Mouse (Mus musculus): ENCODE measurements at regions not wholly inside any gene's neighbourhood (a gene's known extent, or its start where the extent isn't known, plus 50 kb on each side); places are given as distances from the start of the nearest gene placed in this dataset.
"Not testable (repeated sequence)": the region's sequence is repeated elsewhere in the genome, so short reads cannot be mapped to it uniquely, and the experiment has no call there.

GRCm38 (mm10) chr14:54148626-54149025 is 105.3 kb downstream of the Dad1 start:
- no peak for DNase-seq (ENCODE audit: low read depth, low spot score)

GRCm38 (mm10) chr14:54148121-54148520 is 105.8 kb downstream of the Dad1 start:
- no peak for DNase-seq (ENCODE audit: low read depth, low spot score)

GRCm38 (mm10) chr14:54147546-54147945 is 106.4 kb downstream of the Dad1 start:
- DNase-seq (ENCODE audit: low read depth, low spot score), result no peak

GRCm38 (mm10) chr14:54145743-54146741 is 107.9 kb downstream of the Dad1 start:
- no peak for DNase-seq (ENCODE audit: low read depth, low spot score)

- no peak for DNase-seq (ENCODE audit: low read depth, low spot score)
These were observed 110.1 kb downstream of the Dad1 start for GRCm38 (mm10) chr14:54143828-54144227.

GRCm38 (mm10) chr14:54138288-54138687 is 115.6 kb downstream of the Dad1 start:
- no peak for DNase-seq (ENCODE audit: low read depth, low spot score)

- DNase-seq (ENCODE audit: low read depth, low spot score), result no peak
These were observed 117.4 kb downstream of the Dad1 start for GRCm38 (mm10) chr14:54136538-54136937.

- no peak for DNase-seq (ENCODE audit: low read depth, low spot score)
These were observed 125.6 kb downstream of the Dad1 start for GRCm38 (mm10) chr14:54128334-54128733.

GRCm38 (mm10) chr14:54125510-54125909 is 128.4 kb downstream of the Dad1 start:
- DNase-seq (ENCODE audit: low read depth, low spot score), result no peak

GRCm38 (mm10) chr14:54121973-54122372 is 131.9 kb downstream of the Dad1 start:
- no peak for DNase-seq (ENCODE audit: low read depth, low spot score)

- no peak for DNase-seq (ENCODE audit: low read depth, low spot score)
These were observed 132.6 kb downstream of the Dad1 start for GRCm38 (mm10) chr14:54121340-54121739.

- no peak for DNase-seq (ENCODE audit: low read depth, low spot score)
These were observed 133.7 kb downstream of the Dad1 start for GRCm38 (mm10) chr14:54120194-54120593.

GRCm38 (mm10) chr14:54117607-54118006 is 136.3 kb downstream of the Dad1 start:
- DNase-seq (ENCODE audit: low read depth, low spot score), result not testable (repeated sequence)

- no peak for DNase-seq (ENCODE audit: low read depth, low spot score)
These were observed 140.7 kb downstream of the Dad1 start for GRCm38 (mm10) chr14:54113216-54113615.

GRCm38 (mm10) chr14:54110971-54111370 is 142.9 kb downstream of the Dad1 start:
- DNase-seq (ENCODE audit: low read depth, low spot score), result no peak

GRCm38 (mm10) chr14:54109129-54109528 is 144.8 kb downstream of the Dad1 start:
- no peak for DNase-seq (ENCODE audit: low read depth, low spot score)

GRCm38 (mm10) chr14:54108311-54109074 is 145.4 kb downstream of the Dad1 start:
- no peak for DNase-seq (ENCODE audit: low read depth, low spot score)

GRCm38 (mm10) chr14:54107204-54107796 is 146.6 kb downstream of the Dad1 start:
- no peak for DNase-seq (ENCODE audit: low read depth, low spot score)

- no peak for DNase-seq (ENCODE audit: low read depth, low spot score)
These were observed 149.7 kb downstream of the Dad1 start for GRCm38 (mm10) chr14:54104243-54104642.

- DNase-seq (ENCODE audit: low read depth, low spot score), result no peak
These were observed 150.4 kb downstream of the Dad1 start for GRCm38 (mm10) chr14:54103541-54103940.

- no peak for DNase-seq (ENCODE audit: low read depth, low spot score)
These were observed 150.8 kb downstream of the Dad1 start for GRCm38 (mm10) chr14:54103115-54103514.

GRCm38 (mm10) chr14:54101775-54102174 is 152.1 kb downstream of the Dad1 start:
- DNase-seq (ENCODE audit: low read depth, low spot score), result no peak
